Mouse (Mus musculus) embryonic stem cell, embryonic (primary cell): ENCODE results near the gene Ndufa4l2.

Source experiments
- CTCF ChIA-PET, 4 experiments: fragments of 300-600 bp in 2 of 4; fragments of 350-600 bp in 2 of 4; sonication (Branson Sonifier 250); formaldehyde crosslinking; loops; one replicate each; lab custom pipeline; 2022; ENCODE audit warnings: inconsistent platforms in 2 of 4; lab: Charles Lee
- POLR2A ChIA-PET, 4 experiments: fragments of 300-600 bp in 2 of 4; fragments of 350-600 bp in 2 of 4; sonication (Branson Sonifier 250); formaldehyde crosslinking; loops; one replicate each; lab custom pipeline; 2022; ENCODE audit warnings: antibody characterized with exemption in 4 of 4, inconsistent platforms in 1 of 4; lab: Charles Lee

Ndufa4l2 gene

DNA sequence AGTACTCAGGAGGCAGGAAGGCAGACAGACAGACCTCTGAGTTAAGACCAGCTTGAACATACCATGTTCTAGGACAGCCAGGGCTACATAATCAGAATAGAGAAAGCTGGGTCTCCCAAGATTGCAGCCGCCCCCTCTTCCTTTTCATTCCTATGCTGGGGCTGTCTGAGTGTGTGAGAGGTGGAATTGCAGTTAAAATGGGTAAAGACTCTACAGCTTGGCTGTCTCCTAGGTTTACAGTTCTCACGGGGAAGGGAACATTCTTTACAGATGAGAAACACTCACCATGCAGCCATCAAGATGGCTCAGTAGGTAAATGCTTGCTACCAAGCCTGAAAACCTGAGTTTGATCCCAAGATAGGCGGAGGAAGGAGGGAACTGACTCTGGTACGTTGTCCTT lies 14.7 kb upstream of the Ndufa4l2 start:
- CTCF ChIA-PET: interaction anchor here in 2 of 4 experiments (1.2 to 2.5 kb wide), 4 partner anchors 9 to 37 kb away, joined by 6 to 9 read pairs (median 7); no protein-coding TSS in a partner anchor
- POLR2A ChIA-PET: interaction anchor here in 3 of 4 experiments (0.6 to 1.0 kb wide), 5 partner anchors 9 to 449 kb away, joined by 3 to 7 read pairs (median 3); no protein-coding TSS in a partner anchor

DNA sequence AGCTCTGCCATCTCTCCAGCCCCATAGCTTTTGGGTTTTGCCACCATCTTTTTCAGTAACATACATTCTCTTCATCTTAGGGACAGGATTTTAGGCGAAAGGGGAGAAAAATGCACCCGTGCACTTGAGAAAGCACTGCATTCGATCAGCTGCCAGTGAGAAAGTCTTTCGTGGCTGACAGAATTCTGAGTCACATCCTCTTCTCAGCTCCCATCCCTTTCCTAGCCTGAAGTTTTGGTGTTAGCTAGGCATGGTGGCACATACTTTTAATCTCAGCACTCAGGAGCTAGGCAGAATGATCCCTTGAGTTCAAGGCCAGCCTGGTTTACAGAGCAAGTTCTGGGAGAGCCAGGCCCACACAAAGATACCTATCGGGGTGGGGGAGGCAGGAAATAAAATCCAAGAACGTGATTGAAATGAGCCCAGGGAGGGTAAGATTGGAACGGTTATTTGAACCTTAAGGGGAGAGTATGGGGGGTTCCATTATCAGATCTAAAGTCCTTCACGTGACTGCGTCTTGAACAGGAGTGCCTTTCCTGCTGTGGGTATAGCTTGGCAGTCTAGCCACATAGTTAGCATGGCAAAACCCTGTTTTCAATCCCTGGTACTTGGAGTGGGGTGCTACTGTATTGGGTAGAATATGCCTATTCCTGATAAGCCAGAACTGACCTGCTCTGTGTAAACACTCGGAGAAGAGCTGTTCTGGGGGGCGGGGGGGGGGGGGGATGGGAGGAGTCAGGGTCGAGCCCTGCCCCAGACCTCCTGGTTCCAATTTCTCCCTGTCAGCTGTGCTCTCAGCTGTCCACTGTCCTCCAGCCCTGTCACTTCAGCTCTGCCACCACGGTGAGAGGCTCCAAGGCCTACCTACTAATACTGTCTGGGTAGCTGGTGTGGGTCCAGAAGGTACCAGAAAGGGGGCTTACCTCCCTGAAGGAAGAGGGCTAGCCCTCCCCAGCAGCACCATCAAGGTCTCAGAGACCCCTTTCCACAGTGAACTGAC lies 13.6 kb upstream of the Ndufa4l2 start, which contains the start of gene Stac3:
Stac3 (plus strand) TSS at position 793 of the 1,000 bp plus-strand sequence.
- POLR2A ChIA-PET: interaction anchor here in 3 of 4 experiments (0.5 to 1.4 kb wide), 11 partner anchors 8 to 562 kb away, joined by 3 to 11 read pairs (median 4); partner anchors contain the start of gene Shmt2 (in 1 of the 3)
- CTCF ChIA-PET: interaction anchor here in 3 of 4 experiments (0.6 to 2.5 kb wide), 7 partner anchors 11 to 335 kb away, joined by 3 to 9 read pairs (median 8); no protein-coding TSS in a partner anchor

DNA sequence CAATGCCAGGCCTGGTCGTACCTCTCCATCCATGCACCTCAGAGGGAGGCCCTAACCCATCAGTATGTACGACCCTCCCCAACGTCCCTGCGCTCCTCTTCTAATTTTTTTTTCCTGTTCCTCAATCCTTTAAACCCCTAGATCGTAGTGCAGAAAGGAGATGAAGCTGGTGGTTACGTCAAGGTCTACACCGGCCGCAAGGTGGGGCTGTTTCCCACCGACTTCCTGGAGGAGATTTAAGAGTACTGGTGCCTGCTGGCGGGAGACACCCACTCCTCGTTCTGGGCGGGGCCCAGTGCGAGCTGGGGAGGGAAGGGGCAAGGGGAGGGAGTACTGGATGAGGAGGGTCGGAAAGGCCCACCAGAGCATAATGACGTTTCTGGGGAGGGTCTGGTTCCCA lies 6.5 kb upstream of the Ndufa4l2 start:
- CTCF ChIA-PET: interaction anchor here (0.5 to 20.7 kb wide), 85 partner anchors 8 to 1713 kb away, joined by 3 to 811 read pairs (median 5); partner anchors contain the start of genes Shmt2 (in 3 of the 4), Lrp1 (in 2 of the 4), B4galnt1 (in 1 of the 4) and Coq10a (in 1 of the 4)
- POLR2A ChIA-PET: interaction anchor here in 3 of 4 experiments (0.6 to 18.5 kb wide), 25 partner anchors 9 to 217 kb away, joined by 3 to 470 read pairs (median 4); partner anchors contain the start of genes Shmt2 (in 2 of the 3) and Nxph4 (in 1 of the 3)

DNA sequence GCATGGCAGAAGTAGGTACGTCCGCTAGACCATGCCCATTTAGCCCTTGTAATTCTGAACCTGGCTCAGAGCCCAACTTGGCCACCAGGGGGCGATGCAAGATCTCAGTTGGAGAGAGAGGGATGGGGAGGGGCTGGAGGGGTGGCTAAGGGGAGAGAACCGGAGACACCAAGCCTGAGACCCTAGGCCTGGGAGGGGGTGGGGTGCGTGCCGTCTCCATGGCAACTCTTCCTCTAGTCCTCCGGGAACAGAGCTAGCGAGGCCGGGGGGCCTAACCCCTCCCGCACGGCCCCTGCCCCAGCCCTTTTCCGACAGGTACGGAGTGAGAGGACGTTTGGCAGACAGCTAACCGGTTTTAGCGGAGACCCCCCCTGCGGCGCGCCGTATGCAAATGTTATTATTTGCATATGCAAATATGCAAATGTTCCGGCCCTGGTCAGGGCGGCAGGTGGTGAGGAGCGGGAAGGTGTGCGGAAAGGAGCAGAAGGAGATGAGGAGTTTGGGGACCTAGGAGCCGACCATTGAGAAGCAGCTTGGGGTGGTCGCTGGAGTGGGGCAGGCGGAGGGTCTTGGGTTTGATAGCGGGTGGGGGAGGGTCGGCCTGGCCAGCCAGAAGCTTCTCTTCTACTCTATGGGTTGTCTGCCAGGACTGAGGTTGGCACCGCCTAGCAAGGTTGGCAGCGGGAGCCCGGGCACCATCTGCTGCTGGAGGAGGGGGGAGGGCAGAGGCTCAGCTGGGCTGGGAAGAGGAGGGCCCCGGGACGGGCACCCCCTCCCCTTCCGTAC lies 5.5 kb upstream of the Ndufa4l2 start:
- ChIA-PET CTCF (interaction anchor here (0.6 to 20.7 kb wide), 76 partner anchors 9 to 584 kb away, joined by 3 to 811 read pairs (median 4); partner anchors contain the start of genes Shmt2 (in 3 of the 4), Lrp1 (in 1 of the 4), Nab2 (in 1 of the 4) and Nxph4 (in 1 of the 4)), POLR2A (interaction anchor here (0.6 to 18.5 kb wide), 42 partner anchors 8 to 584 kb away, joined by 3 to 470 read pairs (median 3); partner anchors contain the start of genes Shmt2 (in 3 of the 4), Nab2 (in 1 of the 4), Nxph4 (in 1 of the 4) and Stat6 (in 1 of the 4))

DNA sequence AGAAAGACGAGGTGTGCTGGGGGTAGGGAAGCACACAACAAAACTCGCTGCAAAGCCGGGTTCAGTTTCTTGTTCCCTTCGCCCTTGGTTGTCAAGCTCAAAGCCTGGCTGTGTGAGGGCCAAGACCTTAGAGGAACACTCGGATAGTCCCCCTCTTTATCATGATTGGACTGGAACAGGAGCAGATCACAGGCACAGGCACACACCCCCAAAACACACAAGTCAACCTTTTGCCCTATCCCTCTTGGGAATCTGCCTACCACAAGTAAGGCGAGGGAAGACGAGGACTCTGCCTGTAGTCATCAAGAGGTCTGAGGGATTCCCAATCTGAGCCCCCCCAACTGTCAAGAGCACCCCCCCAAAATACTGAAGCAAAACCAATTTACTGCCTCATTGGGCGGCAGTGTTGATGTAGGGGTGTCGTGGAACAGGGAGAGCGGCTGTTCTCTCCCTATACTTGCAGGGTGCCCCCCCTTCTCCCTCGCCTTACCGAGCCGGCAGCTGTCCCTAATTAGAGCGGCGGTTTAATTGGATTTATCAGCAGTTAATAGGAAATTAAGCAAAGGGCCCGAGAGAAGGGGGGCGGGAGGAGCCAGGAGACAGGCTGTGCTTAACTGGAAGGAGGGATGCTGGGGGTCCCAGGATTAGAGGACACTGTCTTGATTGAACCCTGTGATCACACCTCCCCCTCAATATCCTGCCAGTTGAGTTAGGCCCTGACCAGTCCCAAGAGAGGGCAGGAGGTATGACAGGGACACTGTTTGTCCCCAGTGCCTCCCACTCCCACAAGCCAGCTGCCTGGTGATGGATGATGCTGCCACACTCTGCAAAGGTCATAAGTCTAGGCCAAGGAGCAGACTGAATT lies 4.7 kb upstream of the Ndufa4l2 start:
- ChIA-PET CTCF (interaction anchor here (0.6 to 20.7 kb wide), 54 partner anchors 8 to 583 kb away, joined by 3 to 811 read pairs (median 6); partner anchors contain the start of genes Shmt2 (in 3 of the 4), Lrp1 (in 1 of the 4), Nxph4 (in 1 of the 4) and Os9 (in 1 of the 4)), POLR2A (interaction anchor here (0.6 to 18.5 kb wide), 32 partner anchors 7 to 1056 kb away, joined by 3 to 470 read pairs (median 4); partner anchors contain the start of genes Shmt2 (in 3 of the 4), Lrp1 (in 1 of the 4), Nab2 (in 1 of the 4) and Nxph4 (in 1 of the 4))

DNA sequence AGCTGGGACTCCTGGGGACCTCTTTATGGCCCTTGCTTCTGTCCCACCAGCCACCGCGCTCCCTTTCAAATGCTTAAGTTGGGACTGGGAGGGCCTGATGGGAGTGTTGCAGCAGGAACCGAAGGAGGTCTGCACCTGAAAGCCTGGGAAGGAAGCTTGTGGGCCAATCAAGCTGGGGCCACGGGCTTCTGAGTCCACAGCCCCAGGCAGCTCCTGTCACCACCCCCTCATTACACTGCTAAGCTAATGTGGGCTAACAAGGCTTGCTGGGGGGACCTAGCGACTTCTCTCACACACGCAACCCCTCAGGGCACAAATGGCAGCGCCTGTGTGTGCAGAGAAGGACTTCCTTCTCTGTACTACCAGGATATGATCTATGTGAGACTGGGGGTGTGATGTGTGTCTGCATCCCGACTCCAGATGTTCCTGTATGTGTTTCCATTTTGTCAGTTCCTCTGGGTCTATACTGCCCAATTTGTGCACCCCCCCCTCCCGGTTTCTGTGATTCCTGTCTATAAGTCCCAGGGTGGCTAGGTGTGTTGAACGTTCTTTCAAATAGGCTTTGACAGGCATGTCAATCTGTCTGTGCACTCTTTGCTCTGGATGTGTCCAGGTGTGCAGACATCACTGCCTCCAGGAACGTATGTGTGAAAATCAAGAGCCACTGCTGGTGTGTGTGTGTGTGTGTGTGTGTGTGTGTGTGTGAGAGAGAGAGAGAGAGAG lies 3.7 kb upstream of the Ndufa4l2 start:
- ChIA-PET POLR2A (interaction anchor here in 3 of 4 experiments (0.6 to 18.5 kb wide), 16 partner anchors 10 to 1055 kb away, joined by 3 to 470 read pairs (median 4); partner anchors contain the start of genes Shmt2 (in 3 of the 3), Lrp1 (in 1 of the 3), Nab2 (in 1 of the 3) and Nxph4 (in 1 of the 3)), CTCF (interaction anchor here (0.6 to 20.7 kb wide), 21 partner anchors 10 to 785 kb away, joined by 3 to 811 read pairs (median 6); partner anchors contain the start of genes Shmt2 (in 2 of the 4), Arhgap9 (in 1 of the 4), Lrp1 (in 1 of the 4) and Nab2 (in 1 of the 4))

DNA sequence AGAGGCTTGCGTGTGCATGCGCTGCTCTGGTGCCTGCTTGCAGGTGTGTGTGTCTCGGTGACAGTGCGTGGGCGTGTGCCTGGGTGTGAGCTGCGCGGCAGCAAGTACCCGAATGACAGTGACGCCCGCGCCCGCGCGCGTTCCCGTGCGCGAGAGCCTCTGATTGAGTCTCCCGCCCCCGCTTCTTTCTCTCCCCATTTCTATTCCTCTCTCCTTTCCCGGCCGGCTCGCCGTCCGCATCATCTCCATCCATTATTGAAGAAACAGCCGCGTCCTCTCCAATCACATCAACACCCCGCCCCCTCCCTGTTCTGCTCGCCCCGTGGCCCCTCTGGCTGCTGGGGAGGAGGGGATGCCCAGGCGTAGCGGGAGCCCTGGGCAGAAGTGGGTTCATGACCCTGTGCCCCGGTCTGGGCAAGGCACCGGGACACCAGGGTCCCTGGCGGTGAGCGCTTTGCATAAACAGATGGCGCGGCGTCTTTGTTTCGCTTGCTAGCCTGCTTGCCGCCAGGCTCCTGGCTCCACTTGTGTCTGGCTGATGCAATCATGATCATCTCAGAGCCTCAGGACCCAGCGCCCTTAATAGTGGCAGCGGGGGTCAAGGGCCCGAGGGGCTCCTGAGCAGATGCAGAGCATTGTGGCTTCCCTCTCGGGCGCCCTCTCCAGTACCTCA lies 3.0 kb upstream of the Ndufa4l2 start:
- ChIA-PET POLR2A (interaction anchor here in 3 of 4 experiments (0.6 to 18.5 kb wide), 21 partner anchors 9 to 943 kb away, joined by 3 to 470 read pairs (median 5); partner anchors contain the start of genes Shmt2 (in 2 of the 3), Arhgap9 (in 1 of the 3), Lrp1 (in 1 of the 3) and Nab2 (in 1 of the 3)), CTCF (interaction anchor here (0.6 to 20.7 kb wide), 53 partner anchors 10 to 786 kb away, joined by 3 to 811 read pairs (median 8); partner anchors contain the start of genes Shmt2 (in 3 of the 4), Lrp1 (in 2 of the 4), Nab2 (in 1 of the 4) and Nxph4 (in 1 of the 4))

DNA sequence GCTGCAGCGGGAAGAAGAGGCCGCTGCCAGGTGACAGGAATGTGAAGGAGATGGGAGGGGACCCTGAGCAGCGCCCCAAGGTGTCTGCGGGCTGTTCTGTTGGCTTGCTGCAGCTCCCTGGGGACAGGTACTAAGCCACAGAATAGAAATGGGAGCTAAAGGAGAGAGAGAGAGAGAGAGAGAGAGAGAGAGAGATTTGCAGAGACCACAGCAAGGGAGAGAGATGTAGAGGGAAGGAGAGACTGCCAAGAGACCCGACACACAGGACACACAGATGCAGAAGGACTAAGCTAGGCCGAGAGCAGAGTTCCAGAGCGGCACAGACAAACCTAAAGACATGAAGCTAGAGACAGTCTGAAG lies 2.5 kb upstream of the Ndufa4l2 start:
- ChIA-PET CTCF (interaction anchor here (0.5 to 20.7 kb wide), 118 partner anchors 9 to 810 kb away, joined by 3 to 811 read pairs (median 4); partner anchors contain the start of genes Shmt2 (in 3 of the 4), Lrp1 (in 2 of the 4), Nab2 (in 2 of the 4) and R3hdm2 (in 2 of the 4)), POLR2A (interaction anchor here (0.5 to 18.5 kb wide), 40 partner anchors 9 to 1199 kb away, joined by 3 to 470 read pairs (median 4); partner anchors contain the start of genes Lrp1 (in 3 of the 4), Shmt2 (in 3 of the 4), Arhgap9 (in 1 of the 4) and Nab2 (in 1 of the 4))

DNA sequence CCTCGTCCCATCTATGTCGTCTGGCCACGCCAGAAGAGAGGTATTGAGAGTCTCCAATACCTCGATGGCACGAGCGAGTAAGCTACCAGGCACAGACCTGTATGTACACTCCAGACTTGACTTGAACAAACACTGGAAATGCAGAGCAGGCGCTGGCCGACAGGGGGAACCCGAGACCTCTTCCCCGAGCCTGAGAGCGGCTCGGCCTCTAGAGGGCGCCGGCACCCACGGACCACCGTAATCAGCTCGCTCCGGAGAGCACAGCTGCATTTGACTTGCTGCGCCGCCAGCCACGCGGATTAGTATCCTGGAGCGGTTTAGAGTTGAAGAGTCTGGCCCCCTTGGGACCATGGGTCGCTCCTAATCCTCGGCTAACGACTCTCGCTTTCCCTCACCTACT lies 2.0 kb upstream of the Ndufa4l2 start:
- ChIA-PET CTCF (interaction anchor here (0.5 to 20.7 kb wide), 135 partner anchors 9 to 1013 kb away, joined by 3 to 811 read pairs (median 4); partner anchors contain the start of genes Shmt2 (in 3 of the 4), Lrp1 (in 2 of the 4), Nab2 (in 2 of the 4) and R3hdm2 (in 2 of the 4)), POLR2A (interaction anchor here (0.5 to 18.5 kb wide), 50 partner anchors 8 to 1198 kb away, joined by 3 to 470 read pairs (median 4); partner anchors contain the start of genes Lrp1 (in 3 of the 4), Shmt2 (in 3 of the 4), Arhgap9 (in 1 of the 4) and Myo1a (in 1 of the 4))

DNA sequence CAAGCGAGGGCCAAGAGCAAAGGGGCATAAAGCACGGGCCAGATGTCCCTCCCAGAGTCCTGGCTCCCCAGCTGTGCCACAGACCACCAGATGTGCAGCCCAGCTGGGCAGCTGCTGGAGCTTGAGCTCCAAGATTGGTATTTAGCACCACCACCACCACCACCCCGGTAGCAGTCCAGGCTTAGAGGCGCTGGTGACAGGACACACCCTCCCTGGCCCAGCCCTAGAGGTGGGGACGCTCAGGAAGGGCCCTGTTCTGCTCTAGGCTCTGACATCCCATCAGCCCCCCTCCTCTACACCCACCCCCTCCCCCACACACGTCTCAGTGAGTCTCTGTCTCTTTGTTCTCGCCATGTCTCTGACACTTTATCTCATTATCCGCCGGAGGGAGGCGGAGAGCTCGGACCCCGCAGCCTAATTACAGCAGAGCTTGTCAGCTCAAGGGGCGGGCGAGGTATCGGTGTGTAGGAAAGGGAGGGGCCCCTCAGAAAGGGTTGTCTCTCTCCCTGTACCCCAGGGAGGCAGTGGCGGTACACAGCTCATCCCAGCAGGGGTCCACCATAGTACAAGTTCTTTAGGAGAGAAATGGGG lies 1.2 kb upstream of the Ndufa4l2 start:
- POLR2A ChIA-PET: interaction anchor here (0.5 to 18.5 kb wide), 49 partner anchors 7 to 528 kb away, joined by 3 to 470 read pairs (median 4); partner anchors contain the start of genes Shmt2 (in 3 of the 4), Lrp1 (in 2 of the 4), Arhgap9 (in 1 of the 4) and Myo1a (in 1 of the 4)
- CTCF ChIA-PET: interaction anchor here (0.5 to 20.7 kb wide), 121 partner anchors 8 to 1012 kb away, joined by 3 to 811 read pairs (median 5); partner anchors contain the start of genes Lrp1 (in 3 of the 4), Shmt2 (in 3 of the 4), Nab2 (in 2 of the 4) and R3hdm2 (in 2 of the 4)

DNA sequence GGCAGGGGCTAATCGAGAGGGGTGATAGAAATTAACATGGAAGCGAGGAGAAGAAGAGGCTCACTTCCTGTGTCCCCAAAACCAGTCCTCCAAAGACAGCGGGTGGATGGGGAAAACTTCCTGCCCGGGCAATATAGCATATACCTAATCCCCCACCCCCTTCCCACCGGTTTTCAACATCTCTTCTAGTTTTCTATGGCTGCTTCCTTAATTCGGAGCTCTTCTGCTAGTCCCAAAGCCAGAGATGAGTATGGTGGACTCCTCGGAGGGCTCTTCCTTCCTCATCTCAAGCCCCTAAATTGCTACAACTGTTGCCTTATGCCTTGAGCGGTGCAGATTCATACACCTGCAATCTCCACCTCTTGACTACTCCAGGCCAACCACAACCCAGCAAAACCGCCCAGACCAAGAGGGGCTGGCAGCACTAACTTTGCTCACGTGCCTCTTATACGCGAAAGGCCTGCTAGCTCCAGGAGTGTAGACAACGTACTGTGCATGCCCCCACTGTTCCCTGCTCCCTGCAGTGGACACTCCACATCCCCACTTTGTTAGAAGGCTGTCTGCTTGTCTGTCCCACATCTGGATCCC lies 562 bp upstream of the Ndufa4l2 start:
- ChIA-PET POLR2A (interaction anchor here (0.6 to 18.5 kb wide), 26 partner anchors 7 to 225 kb away, joined by 3 to 470 read pairs (median 4); partner anchors contain the start of genes Shmt2 (in 2 of the 4), Arhgap9 (in 1 of the 4), Nxph4 (in 1 of the 4) and Zbtb39 (in 1 of the 4)), CTCF (interaction anchor here (0.6 to 20.7 kb wide), 37 partner anchors 13 to 960 kb away, joined by 3 to 811 read pairs (median 9); partner anchors contain the start of genes Lrp1 (in 2 of the 4), Gpr182 (in 1 of the 4), Nxph4 (in 1 of the 4) and Shmt2 (in 1 of the 4))

DNA sequence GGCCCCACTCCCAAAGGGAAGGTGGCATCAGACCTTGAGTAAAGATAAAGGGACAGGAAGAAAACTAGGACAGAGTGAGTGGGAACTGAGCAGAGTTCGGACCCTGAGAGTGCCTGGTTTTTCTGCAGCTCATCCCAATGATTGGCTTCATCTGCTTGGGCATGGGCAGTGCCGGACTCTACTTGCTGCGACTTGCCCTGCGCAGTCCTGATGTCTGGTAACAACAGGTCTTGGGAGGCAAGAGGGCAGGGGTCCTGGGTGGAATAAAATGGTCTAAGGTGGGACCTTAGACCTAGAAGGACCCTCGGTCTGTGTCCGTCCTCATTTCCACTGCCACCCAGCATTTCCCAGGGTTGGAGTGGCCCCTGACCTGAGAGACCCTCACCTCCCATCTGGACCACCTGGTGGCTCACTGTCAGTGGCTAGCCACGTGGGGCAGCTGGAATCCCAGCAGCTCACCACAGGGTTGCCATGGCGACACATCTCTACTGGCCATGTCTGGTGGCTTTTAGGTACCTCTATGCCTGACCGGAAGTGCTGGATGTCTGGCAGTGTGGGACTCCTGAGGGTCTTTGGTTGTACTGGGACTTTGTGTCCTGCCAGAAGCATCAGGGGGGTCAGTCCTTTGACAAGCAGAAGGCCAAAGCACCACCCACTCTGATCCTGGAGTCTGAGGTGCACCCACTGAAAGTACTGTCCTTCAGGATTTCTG lies 660 bp downstream of the Ndufa4l2 start:
- ChIA-PET POLR2A (interaction anchor here (1.0 to 18.5 kb wide), 18 partner anchors 9 to 193 kb away, joined by 3 to 470 read pairs (median 4); partner anchors contain the start of genes Nxph4 (in 1 of the 4) and Shmt2 (in 1 of the 4)), CTCF (interaction anchor here (1.0 to 20.7 kb wide), 10 partner anchors 14 to 107 kb away, joined by 3 to 811 read pairs (median 52); partner anchors contain the start of genes Lrp1 (in 1 of the 4), Nxph4 (in 1 of the 4) and Shmt2 (in 1 of the 4))
